Comparison of ENCODE assay signal across 7 mouse cellular contexts in genomic region chr1:72210803-72211679, GRCm38 (mm10). TPM values are rescaled to one million over a fixed set of nuclear protein-coding genes. Genes with fewer than 3 reads are reported as not detected.
DNase-seq lines count a peak whose midpoint lies in the region; ATAC-seq and TF ChIP-seq lines count a peak whose summit lies in the region.

No protein-coding gene starts in this region.

- no peak for ATAC-seq in lung, postnatal 0 days
- no peak for ATAC-seq in embryonic facial prominence, embryonic 11.5 days (replicated peaks; ENCODE audit: insufficient number of reproducible peaks, low FRiP score, low TSS enrichment, low read depth)
- ATAC-seq in intestine, embryonic 15.5 days: peak; percentile 29; the same call in 1 of the 2 replicates
- ATAC-seq in neural tube, embryonic 12.5 days (ENCODE audit: low FRiP score, low read depth): no peak

- TF ChIP-seq CTCF in lung, postnatal 0 days (IDR thresholded peaks at IDR 0.05): no peak

- H3K4me1 ChIP-seq in lung, postnatal 0 days (ENCODE audit: insufficient read depth, low read depth, low read length): no peaks in the 10 kb centered on the region
- H3K4me1 ChIP-seq in embryonic facial prominence, embryonic 11.5 days (ENCODE audit: control insufficient read depth, insufficient read depth, low read length): 0 out of 2 replicates have a peak, but pooled peaks cover 3% of the 10 kb centered on the region
- H3K4me1 ChIP-seq in intestine, embryonic 15.5 days (replicated peaks): peaks cover 5% of the 10 kb centered on the region; the same call in 1 of the 2 replicates
- no peaks in the 10 kb centered on the region for H3K4me1 ChIP-seq in neural tube, embryonic 12.5 days

- H3K4me2 ChIP-seq in lung, postnatal 0 days (replicated peaks; ENCODE audit: low read depth, low read length): peak overlapping the region; percentile 99
- peak overlapping the region; percentile 96 for H3K4me2 ChIP-seq in embryonic facial prominence, embryonic 11.5 days (ENCODE audit: low read depth, low read length)
- peak overlapping the region; percentile 97 for H3K4me2 ChIP-seq in intestine, embryonic 15.5 days (replicated peaks)
- peak overlapping the region; percentile 96 for H3K4me2 ChIP-seq in neural tube, embryonic 12.5 days (replicated peaks)

- no peak for TF ChIP-seq EP300 in lung, postnatal 0 days (IDR thresholded peaks at IDR 0.05)

- no peak for DNase-seq in lung, postnatal 0 days (ENCODE audit: low spot score)
- DNase-seq in lung, postnatal 14 days: no peak
- DNase-seq in embryonic facial prominence, embryonic 11.5 days (ENCODE audit: low spot score): no peak
- no peak for DNase-seq in spleen, postnatal 36 days (ENCODE audit: low spot score in 2 of 2)
- no peak for DNase-seq in spleen, adult 18-20 months

- H3K27ac ChIP-seq in lung, postnatal 0 days (ENCODE audit: low read length): no peak overlapping the region
- H3K27ac ChIP-seq in embryonic facial prominence, embryonic 11.5 days (replicated peaks; ENCODE audit: low read depth, low read length): no peak overlapping the region
- H3K27ac ChIP-seq in intestine, embryonic 15.5 days: no peak overlapping the region
- no peak overlapping the region for H3K27ac ChIP-seq in neural tube, embryonic 12.5 days

- no peak overlapping the region for H3K9ac ChIP-seq in lung, postnatal 0 days (replicated peaks; ENCODE audit: low read depth)
- H3K9ac ChIP-seq in embryonic facial prominence, embryonic 11.5 days (replicated peaks; ENCODE audit: low read length): peak overlapping the region; percentile 4; the same call in 1 of the 2 replicates
- no peak overlapping the region; the same call in 1 of the 2 replicates for H3K9ac ChIP-seq in intestine, embryonic 15.5 days
- H3K9ac ChIP-seq in neural tube, embryonic 12.5 days: peak overlapping the region; percentile 79; the same call in 1 of the 2 replicates

- no peaks in the 10 kb centered on the region for H3K9me3 ChIP-seq in lung, postnatal 0 days (ENCODE audit: low read length)
- no peaks in the 10 kb centered on the region for H3K9me3 ChIP-seq in embryonic facial prominence, embryonic 11.5 days (replicated peaks; ENCODE audit: control insufficient read depth, low read length)
- H3K9me3 ChIP-seq in intestine, embryonic 15.5 days: no peaks in the 10 kb centered on the region
- H3K9me3 ChIP-seq in neural tube, embryonic 12.5 days: no peaks in the 10 kb centered on the region

- 0 out of 2 replicates have a peak, but pooled peaks cover 5% of the 10 kb centered on the region for H3K27me3 ChIP-seq in lung, postnatal 0 days (replicated peaks; ENCODE audit: insufficient read depth, low read length)
- 0 out of 2 replicates have a peak, but pooled peaks cover 2% of the 10 kb centered on the region for H3K27me3 ChIP-seq in embryonic facial prominence, embryonic 11.5 days (ENCODE audit: control insufficient read depth, insufficient read depth, low read length)
- H3K27me3 ChIP-seq in intestine, embryonic 15.5 days (replicated peaks): no peaks in the 10 kb centered on the region
- H3K27me3 ChIP-seq in neural tube, embryonic 12.5 days (replicated peaks): no peaks in the 10 kb centered on the region

- WGBS in lung, postnatal 0 days: 19% methylated on average over 17 of the region's 17 CpGs
- 15% methylated on average over 17 of the region's 17 CpGs for WGBS in embryonic facial prominence, embryonic 11.5 days
- 20% methylated on average over 17 of the region's 17 CpGs for WGBS in intestine, embryonic 15.5 days
- 22% methylated on average over 17 of the region's 17 CpGs for WGBS in neural tube, embryonic 12.5 days

- no peaks in the 10 kb centered on the region for H3K36me3 ChIP-seq in lung, postnatal 0 days (ENCODE audit: insufficient read depth, low read length)
- H3K36me3 ChIP-seq in embryonic facial prominence, embryonic 11.5 days (replicated peaks; ENCODE audit: control insufficient read depth, insufficient read depth, low read depth, low read length): no peaks in the 10 kb centered on the region
- H3K36me3 ChIP-seq in intestine, embryonic 15.5 days: no peaks in the 10 kb centered on the region
- H3K36me3 ChIP-seq in neural tube, embryonic 12.5 days: no peaks in the 10 kb centered on the region

- H3K4me3 ChIP-seq in lung, postnatal 0 days (ENCODE audit: low read depth, low read length): peak overlapping the region; percentile 63
- peak overlapping the region; percentile 73 for H3K4me3 ChIP-seq in embryonic facial prominence, embryonic 11.5 days (ENCODE audit: low read depth, low read length)
- peak overlapping the region; percentile 77 for H3K4me3 ChIP-seq in intestine, embryonic 15.5 days (replicated peaks)
- H3K4me3 ChIP-seq in neural tube, embryonic 12.5 days: peak overlapping the region; percentile 72

RNA-seq across cellular contexts. Expression of gene Mreg, which starts 1.1 kb away (rescaled TPM):
- polyA plus RNA-seq in lung, postnatal 0 days (2015; fragmentation: Nextera tagmentation; extraction: Ambion mirVana): 0.57 and 0.98 TPM in 2 replicates
- 24.2 and 24.7 TPM in 2 replicates for polyA plus RNA-seq in embryonic facial prominence, embryonic 11.5 days (2014; fragmentation: Nextera tagmentation; extraction: Ambion mirVana)
- 8.5 and 9.4 TPM in 2 replicates for polyA plus RNA-seq in intestine, embryonic 15.5 days (2015; fragmentation: Nextera tagmentation; extraction: Ambion mirVana)
- polyA plus RNA-seq in neural tube, embryonic 12.5 days (2016; fragmentation: Nextera tagmentation; extraction: Ambion mirVana): 31.0 and 40.3 TPM in 2 replicates

Comparison
In these comparisons a context has a peak if more than half of its experiments do, and no peak if none do; other contexts are left out.
1. H3K9ac ChIP-seq: peak in embryonic facial prominence, embryonic 11.5 days (single experiment) and neural tube, embryonic 12.5 days (single experiment); none in lung, postnatal 0 days (single experiment) and intestine, embryonic 15.5 days (single experiment).
2. Peak in every context shown above with its lines, with median percentiles within 50 percentile points of each other: H3K4me2 ChIP-seq and H3K4me3 ChIP-seq.